Mouse (Mus musculus) embryonic facial prominence, embryonic 13.5 days (tissue): ENCODE measurements at regions not wholly inside any gene's neighbourhood (a gene's known extent, or its start where the extent isn't known, plus 50 kb on each side); places are given as distances from the start of the nearest gene placed in this dataset.

Experiments
- ATAC-seq: fragments of 200-750 bp; cut with Nextera tagmentation; 2 replicates; pipeline ENCODE4 v1.8.0; 2017; ENCODE audit warnings: low read depth; ENCODE audit not compliant: insufficient number of reproducible peaks, insufficient read depth, low FRiP score, low TSS enrichment
- H3K27ac ChIP-seq: fragments of 300-500 bp; sonication (generic); 2 replicates; pipeline ENCODE4 v1.5.1; 2015; ENCODE audit warnings: moderate library complexity, mild to moderate bottlenecking, inconsistent platforms
- H3K27me3 ChIP-seq: fragments of 300-500 bp; sonication (generic); 2 replicates; pipeline ENCODE4 v1.6.1; 2015; ENCODE audit warnings: mild to moderate bottlenecking, inconsistent platforms
- H3K36me3 ChIP-seq: fragments of 300-500 bp; sonication (generic); 2 replicates; pipeline ENCODE4 v1.6.1; 2015; ENCODE audit warnings: mild to moderate bottlenecking, inconsistent platforms
- H3K4me1 ChIP-seq: fragments of 300-500 bp; sonication (generic); 2 replicates; pipeline ENCODE4 v1.6.1; 2015; ENCODE audit warnings: inconsistent platforms
- H3K4me2 ChIP-seq: fragments of 300-500 bp; sonication (generic); 2 replicates; pipeline ENCODE4 v1.6.1; 2015; ENCODE audit warnings: moderate library complexity, mild to moderate bottlenecking, inconsistent platforms
- H3K4me3 ChIP-seq: fragments of 300-500 bp; sonication (generic); 2 replicates; pipeline ENCODE4 v1.5.1; 2015; ENCODE audit warnings: mild to moderate bottlenecking, inconsistent platforms
- H3K9ac ChIP-seq: fragments of 300-500 bp; sonication (generic); 2 replicates; pipeline ENCODE4 v1.6.1; 2015; ENCODE audit warnings: mild to moderate bottlenecking, inconsistent platforms
- H3K9me3 ChIP-seq: fragments of 300-500 bp; sonication (generic); 2 replicates; pipeline ENCODE4 v1.6.1; 2016; ENCODE audit warnings: inconsistent platforms
- WGBS: fragments of 180-500 bp; shearing (Covaris S2); methylation state at CpG from one replicate; pipeline ENCODE4 v1.1.7; 2015; ENCODE audit warnings: mixed read lengths; 5-methylcytosine and 5-hydroxymethylcytosine counted together

GRCm38 (mm10) chr15:54335306-54335705 is 450.6 kb downstream of the Gm7489 start:
- no peak for ATAC-seq
- no peak overlapping the region for H3K4me3 ChIP-seq
- WGBS: 62% methylated on average over 1 of the region's 1 CpGs
- no peak overlapping the region for H3K9ac ChIP-seq
- no peak overlapping the region for H3K4me2 ChIP-seq
- no peaks in the 10 kb centered on the region for H3K36me3 ChIP-seq
- H3K27ac ChIP-seq: no peak overlapping the region
- no peaks in the 10 kb centered on the region for H3K9me3 ChIP-seq
- H3K27me3 ChIP-seq: no peaks in the 10 kb centered on the region
- H3K4me1 ChIP-seq: no peaks in the 10 kb centered on the region

DNA sequence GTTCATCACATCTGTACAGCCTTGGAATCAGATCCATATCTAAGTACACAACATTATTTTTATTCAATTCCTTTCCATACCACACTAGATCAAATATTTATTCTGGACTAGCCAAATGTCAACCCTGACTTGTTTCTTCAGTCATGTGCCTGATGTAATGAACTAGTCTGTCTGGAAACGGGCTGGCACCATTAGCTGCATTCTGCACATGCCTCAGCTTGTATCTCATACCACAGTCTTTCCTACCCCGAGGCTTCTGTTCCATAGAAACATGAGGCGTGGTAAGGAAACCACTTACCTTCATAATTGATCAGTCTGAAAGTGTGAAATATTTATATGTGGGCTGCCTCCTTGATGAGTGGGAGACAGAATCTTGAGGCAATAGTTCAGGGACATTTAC is 469.0 kb downstream of the Gm7489 start:
- Histone ChIP-seq H3K4me3 (no peak overlapping the region), H3K4me2 (no peak overlapping the region), H3K9ac (no peak overlapping the region), H3K36me3 (no peaks in the 10 kb centered on the region), H3K27ac (no peak overlapping the region), H3K9me3 (no peaks in the 10 kb centered on the region), H3K27me3 (no peaks in the 10 kb centered on the region), H3K4me1 (no peaks in the 10 kb centered on the region)
- peak; percentile 67; the same call in 1 of the 2 replicates for ATAC-seq
- WGBS: 57% methylated on average over 3 of the region's 3 CpGs

DNA sequence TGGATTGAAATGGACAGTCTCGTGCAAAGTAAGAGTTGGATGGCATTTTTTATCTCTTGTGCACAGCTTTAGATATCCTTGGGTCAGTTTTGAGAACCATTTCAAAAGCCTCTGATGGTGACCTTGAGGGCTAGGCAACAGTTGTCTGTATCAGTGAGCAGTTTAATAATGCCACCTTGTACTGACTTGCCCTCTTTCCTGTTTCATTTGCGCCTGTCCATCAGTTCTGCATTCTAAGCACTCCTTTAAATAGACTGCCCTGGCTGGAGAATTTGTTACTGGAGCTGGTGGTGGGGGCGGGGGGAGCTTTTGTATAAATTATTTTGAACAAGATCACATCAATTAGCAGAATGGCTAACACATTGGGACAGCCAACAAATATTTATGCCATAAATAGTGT is 474.0 kb downstream of the Gm7489 start:
- no peaks in the 10 kb centered on the region for H3K27me3 ChIP-seq
- H3K4me2 ChIP-seq: no peak overlapping the region
- no peak overlapping the region for H3K27ac ChIP-seq
- H3K36me3 ChIP-seq: no peaks in the 10 kb centered on the region
- no peak overlapping the region for H3K9ac ChIP-seq
- no peak overlapping the region for H3K4me3 ChIP-seq
- no peak for ATAC-seq
- no peaks in the 10 kb centered on the region for H3K9me3 ChIP-seq
- H3K4me1 ChIP-seq: no peaks in the 10 kb centered on the region
- WGBS: 63% methylated on average over 3 of the region's 3 CpGs
